Mouse (Mus musculus): Measurements from ENCODE around the gene Gm28038. TPM values are rescaled to one million over a fixed set of nuclear protein-coding genes. Genes with fewer than 3 reads are reported as not detected.

Gm28038 gene
- polyA plus RNA-seq, 1 experiment from 2014 or later: not detected

DNA sequence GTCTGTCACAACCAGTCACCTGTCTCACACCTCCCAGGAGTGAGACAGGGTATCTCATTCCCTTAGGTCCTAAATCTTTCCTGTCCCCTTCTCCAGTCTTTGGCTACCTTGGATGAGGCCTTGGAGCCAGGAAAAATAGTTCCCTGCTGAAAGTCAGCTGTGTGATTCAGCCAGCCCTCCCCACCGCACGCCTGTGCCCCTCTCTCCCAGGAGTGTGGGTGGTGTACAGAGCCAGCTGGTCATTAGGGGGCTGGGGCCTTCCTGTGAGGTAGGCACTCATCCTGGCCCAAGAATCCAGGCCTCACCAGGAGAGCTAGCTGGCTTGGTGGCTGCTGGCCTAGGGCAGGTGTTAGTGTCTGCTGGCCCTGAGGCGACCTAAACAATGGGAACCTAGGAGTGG is 28.3 kb upstream of the Gm28038 start:
- no peak for ATAC-seq (ENCODE audit: insufficient number of reproducible peaks, insufficient read depth, low FRiP score, low read depth)
- no peak overlapping the region for H3K9ac ChIP-seq (replicated peaks; ENCODE audit: low read depth, low read length)
- peak overlapping the region; percentile 64 for H3K27ac ChIP-seq (ENCODE audit: low read length)
- H3K4me1 ChIP-seq (ENCODE audit: control insufficient read depth, insufficient read depth, low read length): peaks cover 7% of the 10 kb centered on the region; the same call in 1 of the 2 replicates
- H3K27me3 ChIP-seq (ENCODE audit: control insufficient read depth, insufficient read depth, low read length): no peaks in the 10 kb centered on the region
- 63% methylated on average over 3 of the region's 3 CpGs for WGBS
- no peak overlapping the region for H3K4me3 ChIP-seq (ENCODE audit: low read depth, low read length)
- H3K36me3 ChIP-seq (ENCODE audit: control insufficient read depth, insufficient read depth, low read length): peaks cover 47% of the 10 kb centered on the region
- H3K4me2 ChIP-seq (replicated peaks; ENCODE audit: low read depth, low read length): no peak overlapping the region
- no peaks in the 10 kb centered on the region for H3K9me3 ChIP-seq (ENCODE audit: control insufficient read depth, low read depth, low read length)

DNA sequence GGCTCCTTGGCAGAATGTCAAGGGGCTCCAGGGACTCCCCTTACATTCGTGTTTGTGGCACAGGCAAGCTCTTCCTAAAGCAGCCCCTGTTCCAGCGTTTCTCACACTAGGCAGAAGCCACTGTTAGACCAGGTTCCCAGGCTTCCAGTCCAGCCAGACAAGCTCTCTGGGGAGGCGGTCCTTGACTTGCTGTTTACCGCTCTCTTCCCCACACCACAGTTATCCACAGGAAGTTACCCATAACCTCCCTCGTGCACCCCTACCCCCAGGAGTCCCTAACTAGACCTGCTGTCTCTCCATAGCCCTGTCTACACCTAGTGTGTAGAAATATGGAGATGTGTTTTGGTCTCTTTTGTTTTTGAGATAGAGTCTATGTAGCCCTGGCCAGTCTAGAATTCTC is 27.0 kb upstream of the Gm28038 start:
- no peaks in the 10 kb centered on the region for H3K27me3 ChIP-seq (ENCODE audit: control insufficient read depth, insufficient read depth, low read length)
- no peak for ATAC-seq (ENCODE audit: insufficient number of reproducible peaks, insufficient read depth, low FRiP score, low read depth)
- H3K9ac ChIP-seq (replicated peaks; ENCODE audit: low read depth, low read length): no peak overlapping the region
- peaks cover 7% of the 10 kb centered on the region; the same call in 1 of the 2 replicates for H3K4me1 ChIP-seq (ENCODE audit: control insufficient read depth, insufficient read depth, low read length)
- no peak overlapping the region for H3K4me3 ChIP-seq (ENCODE audit: low read depth, low read length)
- WGBS: 85% methylated on average over 5 of the region's 5 CpGs
- H3K27ac ChIP-seq (ENCODE audit: low read length): no peak overlapping the region
- H3K36me3 ChIP-seq (ENCODE audit: control insufficient read depth, insufficient read depth, low read length): peaks cover 50% of the 10 kb centered on the region
- no peak overlapping the region for H3K4me2 ChIP-seq (replicated peaks; ENCODE audit: low read depth, low read length)
- H3K9me3 ChIP-seq (ENCODE audit: control insufficient read depth, low read depth, low read length): no peaks in the 10 kb centered on the region

DNA sequence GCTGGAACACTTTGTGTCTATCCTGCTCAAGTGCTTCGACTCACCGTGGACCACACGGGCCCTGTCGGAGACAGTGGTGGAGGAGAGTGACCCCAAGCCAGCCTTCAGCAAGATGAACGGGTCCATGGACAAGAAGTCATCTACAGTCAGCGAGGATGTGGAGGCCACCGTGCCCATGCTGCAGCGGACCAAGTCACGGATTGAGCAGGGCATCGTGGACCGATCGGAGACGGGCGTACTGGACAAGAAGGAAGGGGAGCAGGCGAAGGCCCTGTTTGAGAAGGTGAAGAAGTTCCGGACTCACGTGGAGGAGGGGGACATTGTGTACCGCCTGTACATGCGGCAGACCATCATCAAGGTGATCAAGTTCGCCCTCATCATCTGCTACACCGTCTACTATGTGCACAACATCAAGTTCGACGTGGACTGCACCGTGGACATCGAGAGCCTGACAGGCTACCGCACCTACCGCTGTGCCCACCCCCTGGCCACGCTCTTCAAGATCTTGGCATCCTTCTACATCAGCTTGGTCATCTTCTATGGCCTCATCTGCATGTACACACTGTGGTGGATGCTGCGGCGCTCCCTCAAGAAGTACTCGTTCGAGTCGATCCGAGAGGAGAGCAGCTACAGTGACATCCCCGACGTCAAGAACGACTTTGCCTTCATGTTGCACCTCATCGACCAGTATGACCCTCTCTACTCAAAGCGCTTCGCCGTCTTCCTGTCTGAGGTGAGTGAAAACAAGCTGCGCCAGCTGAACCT is 25.0 kb upstream of the Gm28038 start:
- H3K27me3 ChIP-seq (ENCODE audit: control insufficient read depth, insufficient read depth, low read length): no peaks in the 10 kb centered on the region
- H3K36me3 ChIP-seq (ENCODE audit: control insufficient read depth, insufficient read depth, low read length): peaks cover 59% of the 10 kb centered on the region
- 96% methylated on average over 42 of the region's 42 CpGs for WGBS
- no peak overlapping the region for H3K4me2 ChIP-seq (replicated peaks; ENCODE audit: low read depth, low read length)
- no peak overlapping the region for H3K27ac ChIP-seq (ENCODE audit: low read length)
- H3K9ac ChIP-seq (replicated peaks; ENCODE audit: low read depth, low read length): no peak overlapping the region
- no peak overlapping the region for H3K4me3 ChIP-seq (ENCODE audit: low read depth, low read length)
- ATAC-seq (ENCODE audit: insufficient number of reproducible peaks, insufficient read depth, low FRiP score, low read depth): no peak
- no peaks in the 10 kb centered on the region for H3K9me3 ChIP-seq (ENCODE audit: control insufficient read depth, low read depth, low read length)
- peaks cover 7% of the 10 kb centered on the region; the same call in 1 of the 2 replicates for H3K4me1 ChIP-seq (ENCODE audit: control insufficient read depth, insufficient read depth, low read length)

GRCm38 (mm10) chr2:30256616-30257350 is 24.1 kb upstream of the Gm28038 start:
- H3K9ac ChIP-seq (replicated peaks; ENCODE audit: low read depth, low read length): no peak overlapping the region
- H3K36me3 ChIP-seq (ENCODE audit: control insufficient read depth, insufficient read depth, low read length): peaks cover 68% of the 10 kb centered on the region
- 94% methylated on average over 30 of the region's 30 CpGs for WGBS
- no peak overlapping the region for H3K27ac ChIP-seq (ENCODE audit: low read length)
- H3K9me3 ChIP-seq (ENCODE audit: control insufficient read depth, low read depth, low read length): no peaks in the 10 kb centered on the region
- no peak overlapping the region for H3K4me3 ChIP-seq (ENCODE audit: low read depth, low read length)
- ATAC-seq (ENCODE audit: insufficient number of reproducible peaks, insufficient read depth, low FRiP score, low read depth): no peak
- H3K4me1 ChIP-seq (ENCODE audit: control insufficient read depth, insufficient read depth, low read length): peaks cover 5% of the 10 kb centered on the region; the same call in 1 of the 2 replicates
- no peak overlapping the region for H3K4me2 ChIP-seq (replicated peaks; ENCODE audit: low read depth, low read length)
- H3K27me3 ChIP-seq (ENCODE audit: control insufficient read depth, insufficient read depth, low read length): no peaks in the 10 kb centered on the region

DNA sequence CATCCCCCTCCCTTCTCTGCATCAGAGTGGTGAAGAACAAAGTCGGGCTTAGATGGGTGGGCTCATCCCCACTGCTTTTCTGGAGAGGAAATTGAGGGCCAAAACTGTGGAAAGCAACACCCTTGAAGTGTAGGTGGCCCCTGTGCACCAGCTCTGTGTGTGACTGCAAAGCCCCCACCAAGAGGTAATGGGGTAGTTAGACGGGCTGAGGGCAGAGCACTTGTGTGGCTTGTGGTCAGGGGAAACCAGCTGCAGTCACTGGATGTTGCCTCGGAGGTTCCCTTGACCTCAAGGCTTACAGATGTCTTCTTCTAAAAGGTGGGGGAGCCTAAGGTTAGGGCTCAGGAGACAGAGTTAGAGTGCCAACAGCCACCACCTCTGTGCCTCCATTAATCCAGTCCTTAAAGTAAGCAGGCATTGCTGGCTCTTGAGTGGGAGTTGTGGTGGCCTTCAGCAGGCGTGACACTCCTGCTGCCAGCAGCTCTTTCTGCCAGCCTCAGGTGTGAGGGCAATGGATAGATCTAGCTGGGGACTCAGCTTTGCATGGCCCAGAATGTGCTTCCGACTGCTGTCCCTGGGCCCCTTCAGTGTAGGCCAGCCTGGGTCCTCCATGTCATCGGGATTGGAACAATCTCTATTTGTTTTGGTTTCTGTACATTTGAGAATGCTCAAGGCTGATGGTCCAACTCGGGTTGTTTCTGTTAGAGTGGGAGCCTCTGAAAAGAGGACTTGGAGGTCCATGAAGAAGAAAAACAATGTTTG is 23.0 kb upstream of the Gm28038 start:
- Histone ChIP-seq H3K27me3 (ENCODE audit: control insufficient read depth, insufficient read depth, low read length) (no peaks in the 10 kb centered on the region), H3K9ac (replicated peaks; ENCODE audit: low read depth, low read length) (no peak overlapping the region), H3K36me3 (ENCODE audit: control insufficient read depth, insufficient read depth, low read length) (peaks cover 75% of the 10 kb centered on the region), H3K27ac (ENCODE audit: low read length) (no peak overlapping the region), H3K4me2 (replicated peaks; ENCODE audit: low read depth, low read length) (no peak overlapping the region), H3K4me1 (ENCODE audit: control insufficient read depth, insufficient read depth, low read length) (peaks cover under 1% of the 10 kb centered on the region; the same call in 1 of the 2 replicates), H3K9me3 (ENCODE audit: control insufficient read depth, low read depth, low read length) (no peaks in the 10 kb centered on the region), H3K4me3 (ENCODE audit: low read depth, low read length) (no peak overlapping the region)
- ATAC-seq (ENCODE audit: insufficient number of reproducible peaks, insufficient read depth, low FRiP score, low read depth): no peak
- 81% methylated on average over 7 of the region's 7 CpGs for WGBS

DNA sequence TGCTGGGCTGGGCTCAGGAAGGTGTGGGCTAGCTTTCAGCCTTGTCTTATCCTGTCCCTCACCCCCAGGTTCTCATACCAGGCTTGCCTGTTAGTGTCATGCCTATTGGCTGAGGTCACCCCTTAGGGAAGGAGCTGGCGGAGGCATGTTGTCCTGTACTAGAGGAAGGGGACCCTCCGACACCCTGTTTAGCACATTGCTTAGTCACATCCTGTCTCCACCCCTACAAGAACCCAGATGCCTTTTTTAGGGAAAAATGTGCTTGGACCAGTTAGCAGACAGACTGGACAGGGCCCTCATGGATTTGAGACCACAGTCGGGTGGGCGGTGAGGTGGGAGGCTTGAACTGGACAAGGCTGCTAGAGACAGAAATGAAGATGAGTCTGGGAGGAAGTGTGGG is 22.2 kb upstream of the Gm28038 start:
- 86% methylated on average over 4 of the region's 4 CpGs for WGBS
- Histone ChIP-seq H3K27ac (ENCODE audit: low read length) (no peak overlapping the region), H3K9me3 (ENCODE audit: control insufficient read depth, low read depth, low read length) (no peaks in the 10 kb centered on the region), H3K4me1 (ENCODE audit: control insufficient read depth, insufficient read depth, low read length) (peaks cover 4% of the 10 kb centered on the region; the same call in 1 of the 2 replicates), H3K9ac (replicated peaks; ENCODE audit: low read depth, low read length) (no peak overlapping the region), H3K4me3 (ENCODE audit: low read depth, low read length) (no peak overlapping the region), H3K36me3 (ENCODE audit: control insufficient read depth, insufficient read depth, low read length) (peaks cover 82% of the 10 kb centered on the region), H3K27me3 (ENCODE audit: control insufficient read depth, insufficient read depth, low read length) (no peaks in the 10 kb centered on the region), H3K4me2 (replicated peaks; ENCODE audit: low read depth, low read length) (no peak overlapping the region)
- ATAC-seq (ENCODE audit: insufficient number of reproducible peaks, insufficient read depth, low FRiP score, low read depth): no peak

- Histone ChIP-seq H3K9ac (replicated peaks; ENCODE audit: low read depth, low read length) (no peak overlapping the region), H3K9me3 (ENCODE audit: control insufficient read depth, low read depth, low read length) (no peaks in the 10 kb centered on the region), H3K4me1 (ENCODE audit: control insufficient read depth, insufficient read depth, low read length) (peaks cover 4% of the 10 kb centered on the region; the same call in 1 of the 2 replicates), H3K27ac (ENCODE audit: low read length) (no peak overlapping the region), H3K36me3 (ENCODE audit: control insufficient read depth, insufficient read depth, low read length) (peaks cover 88% of the 10 kb centered on the region), H3K4me3 (ENCODE audit: low read depth, low read length) (no peak overlapping the region), H3K4me2 (replicated peaks; ENCODE audit: low read depth, low read length) (no peak overlapping the region), H3K27me3 (ENCODE audit: control insufficient read depth, insufficient read depth, low read length) (no peaks in the 10 kb centered on the region)
- WGBS: 87% methylated on average over 15 of the region's 15 CpGs
- no peak for ATAC-seq (ENCODE audit: insufficient number of reproducible peaks, insufficient read depth, low FRiP score, low read depth)
Measured at GRCm38 (mm10) chr2:30259131-30260064, 21.4 kb upstream of the Gm28038 start.
